Mouse (Mus musculus): Measurements from ENCODE around the gene Zfp646. TPM values are rescaled to one million over a fixed set of nuclear protein-coding genes. Genes with fewer than 3 reads are reported as not detected.
A peak's percentile ranks its signal among the peaks of the same experiment; 100 is the strongest.

Zfp646 gene
- polyA plus RNA-seq, 1 experiment from 2014 or later: 13.2 TPM

DNA sequence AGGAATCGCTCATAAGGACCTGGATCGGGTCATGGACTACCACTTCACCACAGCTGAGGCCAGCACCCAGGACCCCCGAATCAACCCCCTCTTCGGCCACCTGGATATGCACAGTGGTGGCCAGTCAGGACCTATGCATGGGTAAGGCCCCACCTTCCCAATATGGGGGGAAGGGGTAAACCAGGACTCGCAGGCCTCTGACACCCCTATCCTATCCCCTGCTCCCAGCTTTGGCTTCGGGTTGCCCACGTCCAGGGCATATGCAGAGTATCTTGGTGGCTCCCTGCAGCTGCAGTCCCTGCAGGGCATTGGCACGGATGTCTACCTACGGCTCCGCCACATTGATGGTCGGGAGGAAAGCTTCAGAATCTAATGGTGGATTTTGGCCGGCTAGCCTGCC lies 31.9 kb downstream of the Zfp646 start:
- Histone ChIP-seq H3K4me3 (no peak overlapping the region), H3K9ac (replicated peaks) (no peak overlapping the region), H3K4me2 (replicated peaks) (no peak overlapping the region), H3K27me3 (no peaks in the 10 kb centered on the region), H3K36me3 (peaks cover 34% of the 10 kb centered on the region), H3K27ac (replicated peaks) (no peak overlapping the region), H3K9me3 (no peaks in the 10 kb centered on the region), H3K4me1 (peaks cover 22% of the 10 kb centered on the region)
- 97% methylated on average over 12 of the region's 12 CpGs for WGBS
- ATAC-seq (replicated peaks): no peak

DNA sequence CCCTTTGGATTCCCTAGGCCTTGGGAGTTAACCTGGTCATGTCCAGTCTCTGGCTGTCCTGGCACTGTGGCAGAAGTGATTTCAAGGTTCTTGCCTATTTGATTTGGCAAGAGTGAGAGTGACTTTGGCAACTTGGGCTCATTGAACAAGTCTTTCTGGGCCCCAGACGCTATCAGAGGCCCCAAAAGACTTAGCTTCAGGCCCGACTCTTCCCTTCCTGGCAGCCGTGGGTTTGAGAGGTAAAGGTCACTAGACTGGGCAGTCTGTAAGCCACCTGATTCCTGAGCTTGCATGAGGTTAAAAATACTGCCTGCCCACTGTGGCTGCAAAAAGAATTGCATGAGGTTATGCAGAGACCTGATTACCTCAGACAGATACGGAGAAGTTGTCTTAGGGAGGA lies 32.6 kb downstream of the Zfp646 start:
- no peak overlapping the region for H3K4me2 ChIP-seq (replicated peaks)
- H3K27ac ChIP-seq (replicated peaks): no peak overlapping the region
- no peaks in the 10 kb centered on the region for H3K9me3 ChIP-seq
- H3K4me1 ChIP-seq: peaks cover 28% of the 10 kb centered on the region
- H3K36me3 ChIP-seq: peaks cover 34% of the 10 kb centered on the region
- 93% methylated on average over 4 of the region's 4 CpGs for WGBS
- no peak for ATAC-seq (replicated peaks)
- H3K27me3 ChIP-seq: no peaks in the 10 kb centered on the region
- no peak overlapping the region for H3K4me3 ChIP-seq
- H3K9ac ChIP-seq (replicated peaks): no peak overlapping the region

DNA sequence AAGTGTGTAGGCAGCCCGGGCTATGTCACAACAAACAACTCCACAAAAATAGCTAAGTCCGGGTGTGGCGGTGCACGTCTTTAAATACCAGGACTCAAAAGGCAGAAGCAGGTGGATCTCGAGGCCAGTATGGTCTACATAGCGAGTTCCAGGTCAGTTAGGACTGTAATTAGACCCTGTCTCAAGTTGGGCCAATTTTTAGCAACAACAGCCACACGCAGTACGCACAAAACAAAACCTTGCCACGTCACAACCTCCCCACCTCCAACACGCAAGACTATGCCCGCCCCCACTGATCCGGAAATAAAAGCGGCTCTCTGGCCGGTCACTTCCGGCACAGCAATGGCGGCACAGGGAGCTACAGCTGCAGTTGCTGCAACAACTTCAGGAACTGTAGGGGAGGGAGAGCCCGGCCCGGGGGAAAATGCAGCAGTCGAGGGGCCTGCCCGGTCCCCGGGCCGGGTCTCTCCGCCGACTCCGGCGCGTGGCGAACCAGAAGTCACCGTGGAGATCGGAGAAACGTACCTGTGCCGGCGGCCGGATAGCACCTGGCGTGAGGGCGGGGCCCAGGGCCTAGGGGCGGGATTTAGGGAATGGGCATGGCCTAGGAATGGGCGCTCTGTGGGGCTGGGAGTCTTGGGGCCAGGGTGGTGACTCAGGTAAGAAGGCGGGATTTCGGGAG lies 36.3 kb downstream of the Zfp646 start, which contains the start of gene Kat8:
Gene Kat8 (plus strand): TSS at position 327 of the 682 bp plus-strand sequence.
- peaks cover 41% of the 10 kb centered on the region for H3K36me3 ChIP-seq
- H3K27ac ChIP-seq (replicated peaks): peak within 1 kb of the TSS; percentile 84
- no peaks in the 10 kb centered on the region for H3K27me3 ChIP-seq
- H3K4me2 ChIP-seq (replicated peaks): peak within 1 kb of the TSS; percentile 79
- H3K9ac ChIP-seq (replicated peaks): peak within 1 kb of the TSS; percentile 81
- ATAC-seq (replicated peaks): peak; percentile 97
- H3K9me3 ChIP-seq: no peaks in the 10 kb centered on the region
- under 1% methylated on average over 40 of the region's 40 CpGs for whole genome bisulfite sequencing
- H3K4me3 ChIP-seq: peak within 1 kb of the TSS; percentile 89
- H3K4me1 ChIP-seq: peaks cover 15% of the 10 kb centered on the region

DNA sequence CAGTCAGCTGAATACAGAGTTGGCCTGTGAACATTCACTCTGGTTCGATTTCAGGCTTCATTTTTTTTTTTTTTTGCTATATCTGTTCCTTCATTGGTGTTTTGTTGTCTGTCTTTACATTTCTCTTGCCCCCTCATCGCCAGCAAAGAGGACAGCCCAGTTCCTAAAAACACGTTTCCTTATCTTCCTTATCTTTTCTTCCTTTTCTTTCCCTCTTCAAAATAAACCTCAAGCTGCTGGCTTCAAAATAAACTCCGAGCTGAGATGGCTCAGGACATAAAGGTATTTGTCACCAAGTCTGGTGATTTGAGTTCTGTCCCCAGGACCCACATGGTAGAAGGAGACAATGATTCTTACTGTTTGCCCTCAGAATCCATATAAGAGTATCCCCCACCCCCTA lies 36.9 kb downstream of the Zfp646 start:
- Histone ChIP-seq H3K4me2 (replicated peaks) (peak overlapping the region; percentile 79), H3K9ac (replicated peaks) (peak overlapping the region; percentile 81), H3K27ac (replicated peaks) (no peak overlapping the region), H3K4me3 (peak overlapping the region; percentile 89), H3K9me3 (no peaks in the 10 kb centered on the region), H3K36me3 (peaks cover 39% of the 10 kb centered on the region), H3K27me3 (no peaks in the 10 kb centered on the region), H3K4me1 (peaks cover 15% of the 10 kb centered on the region)
- ATAC-seq (replicated peaks): no peak
- 35% methylated on average over 4 of the region's 4 CpGs for WGBS

DNA sequence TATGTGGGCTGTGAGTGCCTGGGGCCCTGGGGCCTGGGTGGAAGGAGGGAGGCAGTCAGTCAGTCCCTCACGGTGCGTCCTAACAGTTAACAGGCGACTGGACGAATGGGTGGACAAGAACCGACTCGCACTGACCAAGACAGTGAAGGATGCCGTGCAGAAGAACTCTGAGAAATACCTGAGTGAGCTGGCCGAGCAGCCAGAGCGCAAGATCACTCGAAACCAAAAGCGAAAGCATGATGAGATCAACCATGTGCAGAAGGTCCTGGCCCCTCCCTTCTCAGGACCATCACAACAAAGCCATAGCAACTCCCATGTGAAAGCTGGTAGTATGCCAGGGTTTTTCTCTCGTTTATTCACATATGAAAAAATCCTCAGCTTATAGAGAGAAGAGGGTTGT lies 39.3 kb downstream of the Zfp646 start:
- Histone ChIP-seq H3K9me3 (no peaks in the 10 kb centered on the region), H3K4me1 (peaks cover 15% of the 10 kb centered on the region), H3K4me2 (replicated peaks) (no peak overlapping the region), H3K27me3 (no peaks in the 10 kb centered on the region), H3K36me3 (peaks cover 31% of the 10 kb centered on the region), H3K27ac (replicated peaks) (no peak overlapping the region), H3K4me3 (no peak overlapping the region), H3K9ac (replicated peaks) (no peak overlapping the region)
- 92% methylated on average over 12 of the region's 12 CpGs for WGBS
- ATAC-seq (replicated peaks): no peak

DNA sequence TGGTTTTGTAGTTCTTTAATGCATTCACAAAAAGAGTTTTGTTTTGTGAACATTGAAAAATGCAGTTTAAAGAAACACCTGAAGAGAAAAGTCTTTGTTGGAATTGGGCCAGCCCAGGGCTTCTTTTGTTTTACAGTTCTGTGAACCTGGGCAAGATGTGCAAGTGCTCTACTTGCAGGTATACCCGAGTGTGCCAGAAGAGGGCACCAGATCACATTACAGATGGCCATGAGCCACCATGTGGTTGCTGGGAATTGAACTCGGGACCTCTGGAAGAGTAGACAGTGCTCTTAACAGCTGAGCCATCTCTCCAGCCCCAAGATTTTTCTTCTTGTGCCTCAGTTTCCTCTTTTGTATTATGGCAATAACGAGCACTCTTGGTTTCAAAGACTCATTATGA lies 42.2 kb downstream of the Zfp646 start:
- Histone ChIP-seq H3K36me3 (peaks cover 52% of the 10 kb centered on the region), H3K4me3 (no peak overlapping the region)
- WGBS: 59% methylated on average over 3 of the region's 3 CpGs

DNA sequence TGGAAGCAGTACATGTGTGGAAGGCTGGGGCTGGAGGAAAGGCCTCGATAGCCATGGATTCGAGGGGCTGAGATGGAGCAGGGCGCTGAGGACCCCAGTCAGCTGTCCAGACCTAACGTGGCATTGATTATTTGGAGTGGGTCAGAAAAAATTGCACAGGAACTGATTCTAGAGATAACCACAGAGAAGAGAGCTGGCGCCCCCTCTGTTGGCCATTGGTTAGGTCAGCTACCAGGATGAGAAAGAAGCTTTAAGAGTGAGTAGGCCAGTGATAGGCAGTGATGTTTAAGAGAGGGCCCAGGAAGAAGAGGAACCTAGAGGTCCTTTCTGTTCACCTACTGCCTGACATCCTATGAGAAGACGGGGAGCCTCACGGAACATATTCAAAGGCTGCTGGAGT lies 43.3 kb downstream of the Zfp646 start:
- Histone ChIP-seq H3K9me3 (no peaks in the 10 kb centered on the region), H3K36me3 (peaks cover 57% of the 10 kb centered on the region), H3K27ac (replicated peaks) (no peak overlapping the region), H3K4me3 (no peak overlapping the region), H3K27me3 (no peaks in the 10 kb centered on the region), H3K4me1 (no peaks in the 10 kb centered on the region), H3K9ac (replicated peaks) (no peak overlapping the region), H3K4me2 (replicated peaks) (no peak overlapping the region)
- WGBS: 78% methylated on average over 7 of the region's 7 CpGs
- ATAC-seq (replicated peaks): no peak

More for the DNA sequence above, 42.2 kb downstream of the Zfp646 start:
- H3K27me3 ChIP-seq: no peaks in the 10 kb centered on the region
- H3K27ac ChIP-seq (replicated peaks): no peak overlapping the region
- H3K4me1 ChIP-seq: peaks cover 3% of the 10 kb centered on the region
- no peaks in the 10 kb centered on the region for H3K9me3 ChIP-seq
- H3K4me2 ChIP-seq (replicated peaks): no peak overlapping the region
- H3K9ac ChIP-seq (replicated peaks): no peak overlapping the region
- no peak for ATAC-seq (replicated peaks)

DNA sequence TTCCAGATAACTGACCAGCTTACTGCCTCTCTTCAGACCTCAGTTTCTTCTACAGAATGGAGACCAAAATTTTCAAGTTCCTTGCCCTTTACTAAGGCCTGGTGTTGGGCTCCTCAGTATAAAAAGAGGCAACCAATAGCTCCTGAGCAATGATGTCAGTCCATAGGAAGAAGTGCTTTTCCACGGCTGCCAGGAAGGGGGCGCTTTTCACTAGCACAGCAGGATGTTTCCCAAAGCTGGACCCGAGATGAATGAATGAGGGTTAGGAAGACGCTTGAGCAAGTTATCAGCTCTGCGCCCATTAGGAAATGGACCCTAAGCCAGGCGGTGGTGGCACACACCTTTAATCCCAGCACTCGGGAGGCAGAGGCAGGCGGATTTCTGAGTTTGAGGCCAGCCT lies 45.5 kb downstream of the Zfp646 start:
- Histone ChIP-seq H3K4me2 (replicated peaks) (no peak overlapping the region), H3K4me1 (no peaks in the 10 kb centered on the region), H3K36me3 (peaks cover 61% of the 10 kb centered on the region), H3K9ac (replicated peaks) (no peak overlapping the region), H3K27me3 (no peaks in the 10 kb centered on the region), H3K9me3 (no peaks in the 10 kb centered on the region), H3K4me3 (no peak overlapping the region), H3K27ac (replicated peaks) (no peak overlapping the region)
- WGBS: 58% methylated on average over 8 of the region's 8 CpGs
- no peak for ATAC-seq (replicated peaks)

DNA sequence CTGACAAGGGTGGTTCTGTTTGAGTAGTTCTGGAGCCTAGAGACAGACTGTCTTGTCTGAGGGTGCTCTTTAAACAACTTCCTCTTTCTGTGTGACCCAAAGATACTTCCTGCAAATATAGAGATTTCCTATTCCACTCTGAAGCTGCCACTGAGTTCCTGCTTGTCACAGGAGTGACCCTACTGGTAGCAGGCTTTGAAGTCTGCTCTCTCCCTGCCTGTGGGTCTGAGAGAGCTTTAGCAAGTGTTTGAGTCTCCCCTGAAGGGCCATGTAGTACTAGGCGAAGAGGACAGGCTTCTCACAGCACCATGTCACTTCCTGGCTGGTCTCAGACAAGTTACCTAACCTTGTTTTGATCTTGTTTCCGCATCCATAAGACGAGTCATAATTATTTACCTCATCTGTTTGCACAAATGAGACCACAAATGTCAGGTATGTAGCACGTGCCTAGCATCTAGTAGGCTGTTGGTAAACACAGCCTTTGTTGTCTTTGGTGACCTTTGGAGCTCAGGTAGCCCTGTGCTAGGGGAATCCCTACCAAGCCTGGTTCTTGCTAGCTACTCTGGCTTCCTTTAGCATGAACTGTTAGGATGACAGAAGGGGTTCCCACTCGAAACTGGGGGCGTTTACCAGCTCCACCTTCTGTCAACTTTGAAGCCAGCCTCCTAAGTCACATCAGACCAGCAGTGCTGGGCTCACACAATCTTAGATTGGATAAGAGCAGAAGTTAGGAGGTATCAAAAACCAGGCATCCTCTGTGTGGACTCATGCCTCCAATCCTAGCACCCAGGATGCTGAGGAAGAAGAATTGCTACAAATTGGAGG lies 46.6 kb downstream of the Zfp646 start:
- Histone ChIP-seq H3K4me2 (replicated peaks) (no peak overlapping the region), H3K4me1 (no peaks in the 10 kb centered on the region), H3K9me3 (no peaks in the 10 kb centered on the region), H3K36me3 (peaks cover 55% of the 10 kb centered on the region), H3K4me3 (no peak overlapping the region), H3K27ac (replicated peaks) (no peak overlapping the region), H3K9ac (replicated peaks) (no peak overlapping the region), H3K27me3 (no peaks in the 10 kb centered on the region)
- no peak for ATAC-seq (replicated peaks)
- 86% methylated on average over 6 of the region's 6 CpGs for WGBS

DNA sequence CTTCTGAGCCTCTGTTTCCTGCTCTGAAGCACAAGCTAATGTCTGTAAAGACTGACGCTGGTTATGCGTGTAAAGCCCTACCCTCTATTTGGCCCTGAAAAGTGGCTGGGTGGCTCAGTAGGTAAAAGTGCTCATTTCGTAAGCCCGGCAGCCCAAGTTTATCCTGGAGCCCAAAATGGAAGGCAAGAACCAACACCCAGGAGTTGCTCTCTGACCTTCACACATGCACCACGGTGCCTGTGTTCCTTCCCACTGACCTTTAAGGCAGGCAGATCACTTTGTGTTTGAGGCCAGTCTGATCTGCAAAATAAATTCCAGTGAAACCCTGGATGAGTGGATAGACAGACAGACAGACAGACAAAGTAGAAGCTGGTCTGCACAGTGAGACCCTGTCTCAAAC lies 47.7 kb downstream of the Zfp646 start:
- 88% methylated on average over 5 of the region's 5 CpGs for WGBS
- Histone ChIP-seq H3K4me3 (no peak overlapping the region), H3K36me3 (peaks cover 49% of the 10 kb centered on the region), H3K9me3 (no peaks in the 10 kb centered on the region), H3K9ac (replicated peaks) (no peak overlapping the region), H3K27ac (replicated peaks) (no peak overlapping the region), H3K27me3 (peaks cover 8% of the 10 kb centered on the region; the same call in 1 of the 2 replicates), H3K4me1 (no peaks in the 10 kb centered on the region), H3K4me2 (replicated peaks) (no peak overlapping the region)
- ATAC-seq (replicated peaks): no peak

DNA sequence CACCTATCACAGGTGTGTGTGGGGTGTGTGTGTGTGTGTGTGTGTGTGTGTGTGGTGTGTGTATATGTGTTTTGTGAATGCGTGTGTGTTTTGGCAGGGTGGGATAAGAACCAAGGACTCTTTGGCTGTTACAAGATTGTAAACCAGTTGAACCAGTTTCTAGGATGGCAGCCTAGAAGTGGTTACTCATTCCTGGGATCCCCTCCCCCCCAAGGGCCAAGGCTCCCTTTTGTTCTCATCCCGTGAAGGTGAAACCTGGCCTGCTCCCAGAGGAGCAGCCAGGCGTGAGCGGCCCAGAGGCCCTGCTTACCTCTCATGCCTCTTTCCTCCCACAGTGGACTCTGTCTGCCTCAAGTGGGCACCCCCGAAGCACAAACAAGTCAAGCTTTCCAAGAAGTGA lies 49.2 kb downstream of the Zfp646 start:
- Histone ChIP-seq H3K4me3 (no peak overlapping the region), H3K9me3 (no peaks in the 10 kb centered on the region), H3K36me3 (peaks cover 47% of the 10 kb centered on the region), H3K4me1 (no peaks in the 10 kb centered on the region), H3K27me3 (peaks cover 17% of the 10 kb centered on the region), H3K4me2 (replicated peaks) (no peak overlapping the region), H3K27ac (replicated peaks) (no peak overlapping the region), H3K9ac (replicated peaks) (no peak overlapping the region)
- 51% methylated on average over 5 of the region's 5 CpGs for WGBS
- ATAC-seq (replicated peaks): no peak

DNA sequence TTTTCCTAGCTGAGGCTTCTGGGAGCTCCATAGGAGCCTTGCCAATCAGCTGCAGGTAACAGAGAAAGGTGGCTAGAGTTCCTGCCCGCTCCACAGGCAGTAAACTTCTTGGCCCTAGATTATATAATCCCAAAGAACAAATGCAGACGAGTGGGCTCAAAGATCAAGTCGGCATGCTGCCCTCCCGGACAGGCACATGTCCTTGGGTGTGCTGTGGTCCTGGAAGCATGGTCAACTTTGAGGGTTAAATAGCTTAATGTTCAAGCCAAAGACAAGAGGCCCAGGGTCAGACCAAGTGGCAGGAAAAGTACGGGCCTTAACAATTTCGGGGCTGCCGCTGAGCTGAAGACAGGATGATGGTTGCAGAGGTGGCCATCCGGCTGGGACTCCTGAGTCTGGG lies 50.0 kb downstream of the Zfp646 start:
- no peak overlapping the region for H3K9ac ChIP-seq (replicated peaks)
- no peaks in the 10 kb centered on the region for H3K4me1 ChIP-seq
- 90% methylated on average over 8 of the region's 8 CpGs for WGBS
- H3K27ac ChIP-seq (replicated peaks): no peak overlapping the region
- peaks cover 20% of the 10 kb centered on the region for H3K27me3 ChIP-seq
- no peak for ATAC-seq (replicated peaks)
- peaks cover 41% of the 10 kb centered on the region for H3K36me3 ChIP-seq
- H3K4me2 ChIP-seq (replicated peaks): no peak overlapping the region
- H3K4me3 ChIP-seq: no peak overlapping the region
- H3K9me3 ChIP-seq: no peaks in the 10 kb centered on the region
